Mouse (Mus musculus) MEL (cell line): ENCODE measurements at regions not wholly inside any gene's neighbourhood (a gene's known extent, or its start where the extent isn't known, plus 50 kb on each side); places are given as distances from the start of the nearest gene placed in this dataset.

ENCODE experiments used
- DNase-seq: peaks from one replicate; pipeline ENCODE4 v3.0.0; 2011; ENCODE audit warnings: low read depth, low spot score
- H3K27ac ChIP-seq: 2 replicates; pipeline ENCODE4 v1.5.1; 2012; ENCODE audit warnings: low read depth, mild to moderate bottlenecking, control low read depth, low read length, moderate library complexity; ENCODE audit not compliant: control insufficient read depth
- H3K27me3 ChIP-seq, 2 experiments: fragments of 150-350 bp in 1 of 2; sonication (generic) in 1 of 2; 2 replicates each; pipeline ENCODE4 v1.6.1; 2012; ENCODE audit warnings: low read length in 2 of 2, mild to moderate bottlenecking in 2 of 2, improper control_type of control experiment in 1 of 2, moderate library complexity in 1 of 2; ENCODE audit not compliant: insufficient read depth in 2 of 2, control insufficient read depth in 1 of 2
- H3K36me3 ChIP-seq, 2 experiments: 2 replicates each; pipeline ENCODE4 v1.6.1; 2012 to 2014; ENCODE audit warnings: low read length in 2 of 2, improper control_type of control experiment in 1 of 2, inconsistent platforms in 1 of 2, mild to moderate bottlenecking in 1 of 2; ENCODE audit not compliant: insufficient read depth in 2 of 2, control insufficient read depth in 1 of 2
- H3K4me1 ChIP-seq, 2 experiments: fragments of 150-350 bp in 1 of 2; sonication (generic) in 1 of 2; 2 replicates each; pipeline ENCODE4 v1.6.1; 2012; ENCODE audit warnings: low read length in 2 of 2, improper control_type of control experiment in 1 of 2, mild to moderate bottlenecking in 1 of 2; ENCODE audit not compliant: insufficient read depth in 2 of 2, control insufficient read depth in 1 of 2
- H3K4me3 ChIP-seq, 2 experiments: fragments of 150-350 bp in 1 of 2; sonication (generic) in 1 of 2; 2 replicates each; pipeline ENCODE4 v1.5.1; 2012; ENCODE audit warnings: low read depth in 2 of 2, low read length in 2 of 2, mild to moderate bottlenecking in 2 of 2, moderate library complexity in 2 of 2, control low read depth in 1 of 2, improper control_type of control experiment in 1 of 2; ENCODE audit not compliant: control insufficient read depth in 1 of 2, insufficient read depth in 1 of 2
- H3K79me2 ChIP-seq: 2 replicates; pipeline ENCODE4 v1.6.1; 2012; ENCODE audit warnings: mild to moderate bottlenecking, low read length, moderate library complexity; ENCODE audit not compliant: control insufficient read depth, poor library complexity, insufficient read depth
- H3K9ac ChIP-seq: 2 replicates; pipeline ENCODE4 v1.6.1; 2012; ENCODE audit warnings: low read depth, mild to moderate bottlenecking, control low read depth, low read length, moderate library complexity; ENCODE audit not compliant: control insufficient read depth, poor library complexity, severe bottlenecking
- H3K9me3 ChIP-seq: fragments of 150-350 bp; sonication (generic); replicated peaks from 2 replicates; pipeline ENCODE4 v1.6.1; 2012; ENCODE audit warnings: mild to moderate bottlenecking, low read length, improper control_type of control experiment, moderate library complexity; ENCODE audit not compliant: insufficient read depth
- BHLHE40 ChIP-seq: IDR thresholded peaks from 2 replicates; pipeline ENCODE4 v1.6.1; 2012; ENCODE audit warnings: low read depth, mild to moderate bottlenecking, inconsistent platforms, low read length, improper control_type of control experiment, borderline replicate concordance
- CHD1 ChIP-seq: IDR thresholded peaks from 2 replicates; pipeline ENCODE4 v1.6.1; 2012; ENCODE audit warnings: low read depth, mild to moderate bottlenecking, inconsistent platforms, low read length, improper control_type of control experiment
- CHD2 ChIP-seq: IDR thresholded peaks from 2 replicates; pipeline ENCODE4 v1.6.1; 2011; ENCODE audit warnings: low read length, improper control_type of control experiment
- E2F4 ChIP-seq: IDR thresholded peaks from 2 replicates; pipeline ENCODE4 v1.6.1; 2011; ENCODE audit warnings: low read depth, low read length, improper control_type of control experiment, borderline replicate concordance
- ETS1 ChIP-seq: IDR thresholded peaks from 2 replicates; pipeline ENCODE4 v1.6.1; 2012; ENCODE audit warnings: low read depth, mild to moderate bottlenecking, inconsistent platforms, low read length, improper control_type of control experiment, moderate library complexity
- HCFC1 ChIP-seq: IDR thresholded peaks from 2 replicates; pipeline ENCODE4 v1.6.1; 2012; ENCODE audit warnings: low read depth, mild to moderate bottlenecking, inconsistent platforms, low read length, improper control_type of control experiment, moderate library complexity
- JUND ChIP-seq: IDR thresholded peaks from 2 replicates; pipeline ENCODE4 v1.6.1; 2011; ENCODE audit warnings: low read depth, mild to moderate bottlenecking, improper control_type of control experiment, low read length
- KAT2A ChIP-seq: conservative IDR thresholded peaks from 2 replicates; pipeline ENCODE4 v1.6.1; 2012; ENCODE audit warnings: low read depth, low read length, improper control_type of control experiment, inconsistent platforms
- MAZ ChIP-seq: IDR thresholded peaks from 2 replicates; pipeline ENCODE4 v1.6.1; 2012; ENCODE audit warnings: low read depth, mild to moderate bottlenecking, inconsistent platforms, low read length, improper control_type of control experiment
- MYB ChIP-seq: IDR thresholded peaks from 2 replicates; pipeline ENCODE4 v1.6.1; 2011; ENCODE audit warnings: mild to moderate bottlenecking, low read depth, low read length, improper control_type of control experiment
- NELFE ChIP-seq: IDR thresholded peaks from 2 replicates; pipeline ENCODE4 v1.6.1; 2011; ENCODE audit warnings: low read depth, low read length, improper control_type of control experiment
- NRF1 ChIP-seq: IDR thresholded peaks from 2 replicates; pipeline ENCODE4 v1.6.1; 2014; ENCODE audit warnings: low read depth, mild to moderate bottlenecking, inconsistent platforms, low read length, improper control_type of control experiment, moderate library complexity; ENCODE audit not compliant: poor library complexity, insufficient read depth, severe bottlenecking
- POLR2A ChIP-seq, 2 experiments: IDR thresholded peaks; 2 replicates each; pipeline ENCODE4 v1.6.1; 2011 to 2012; ENCODE audit warnings: low read length in 2 of 2, mild to moderate bottlenecking in 2 of 2, control low read depth in 1 of 2, improper control_type of control experiment in 1 of 2, low read depth in 1 of 2, moderate library complexity in 1 of 2; ENCODE audit not compliant: control insufficient read depth in 1 of 2, insufficient read depth in 1 of 2, poor library complexity in 1 of 2
- POLR2AphosphoS2 ChIP-seq: IDR thresholded peaks from 2 replicates; pipeline ENCODE4 v1.6.1; 2011; ENCODE audit warnings: low read length, improper control_type of control experiment
- POLR2AphosphoS5 ChIP-seq: IDR thresholded peaks from 2 replicates; pipeline ENCODE4 v1.6.1; 2012; ENCODE audit warnings: low read depth, borderline replicate concordance, mild to moderate bottlenecking, inconsistent platforms, low read length, moderate library complexity, mixed read lengths
- USF1 ChIP-seq: IDR thresholded peaks from 2 replicates; pipeline ENCODE4 v1.6.1; 2014; ENCODE audit warnings: low read depth, mild to moderate bottlenecking, inconsistent platforms, low read length, improper control_type of control experiment, moderate library complexity
- ZC3H11A ChIP-seq: IDR thresholded peaks from 2 replicates; pipeline ENCODE4 v1.6.1; 2012; ENCODE audit warnings: low read depth, mild to moderate bottlenecking, inconsistent platforms, low read length, improper control_type of control experiment
- ZMIZ1 ChIP-seq: IDR thresholded peaks from 2 replicates; pipeline ENCODE4 v1.6.1; 2012; ENCODE audit warnings: low read depth, mild to moderate bottlenecking, inconsistent platforms, low read length, improper control_type of control experiment, moderate library complexity

DNA sequence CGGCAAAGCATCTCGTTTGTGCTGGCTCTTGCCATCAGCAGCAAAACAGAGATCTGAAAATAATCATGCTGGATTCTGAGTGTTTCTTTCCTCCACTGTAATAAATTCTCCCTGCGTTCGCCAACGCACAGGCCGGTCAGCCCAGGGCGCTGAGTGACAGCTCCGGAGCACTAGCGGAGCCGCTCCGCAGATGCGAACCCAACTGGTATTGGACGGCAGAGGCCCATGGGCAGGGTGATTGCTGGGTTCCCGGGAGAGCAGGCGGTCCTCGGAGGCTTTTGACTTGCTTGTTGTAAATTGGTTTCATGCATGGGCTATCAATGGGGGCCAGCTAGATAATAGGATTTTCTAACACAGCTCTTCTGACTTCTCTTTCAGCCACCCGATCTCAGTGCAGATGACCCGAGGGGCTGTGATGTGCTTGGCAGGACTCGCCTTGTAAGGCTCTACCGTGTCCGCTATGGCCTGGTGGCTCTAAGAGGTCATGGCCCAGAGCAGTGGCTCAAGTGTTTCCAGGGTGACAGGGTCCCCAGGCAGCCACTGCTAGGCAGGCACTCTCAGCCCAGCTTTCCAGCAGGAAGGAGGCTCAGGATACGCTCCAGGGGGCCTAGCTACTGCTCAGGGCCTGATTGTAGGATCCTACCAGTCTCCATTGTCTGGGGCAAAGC lies 179.4 kb upstream of the Nectin1 start:
- DNase-seq = no peak
- H3K27me3 ChIP-seq = no peaks in the 10 kb centered on the region
- H3K79me2 ChIP-seq = no peaks in the 10 kb centered on the region
- no peaks in the 10 kb centered on the region for H3K4me1 ChIP-seq
- H3K4me3 ChIP-seq = no peak overlapping the region
- H3K9me3 ChIP-seq = no peaks in the 10 kb centered on the region
- no peaks in the 10 kb centered on the region for H3K36me3 ChIP-seq
- TF ChIP-seq MYB (no peak), BHLHE40 (no peak), ZC3H11A (no peak), POLR2AphosphoS5 (no peak), HCFC1 (no peak), CHD2 (no peak), NRF1 (no peak), JUND (no peak)
- no peak overlapping the region for H3K27ac ChIP-seq
- no peak overlapping the region for H3K9ac ChIP-seq

- DNase-seq = no peak
- Histone ChIP-seq H3K4me1 (no peaks in the 10 kb centered on the region), H3K79me2 (no peaks in the 10 kb centered on the region)
- no peak for TF ChIP-seq POLR2AphosphoS2
- TF ChIP-seq NELFE = no peak
- TF ChIP-seq ETS1 = no peak
- TF ChIP-seq BHLHE40 = no peak
- TF ChIP-seq ZMIZ1 = no peak
- TF ChIP-seq, all 39 proteins: peak for 0
- Histone ChIP-seq H3K36me3 (no peaks in the 10 kb centered on the region), H3K27me3 (no peaks in the 10 kb centered on the region), H3K9me3 (no peaks in the 10 kb centered on the region), H3K9ac (no peak overlapping the region), H3K27ac (no peak overlapping the region), H3K4me3 (no peak overlapping the region)
These were observed 174.9 kb upstream of the Nectin1 start for GRCm38 (mm10) chr9:43568851-43569250.

DNA sequence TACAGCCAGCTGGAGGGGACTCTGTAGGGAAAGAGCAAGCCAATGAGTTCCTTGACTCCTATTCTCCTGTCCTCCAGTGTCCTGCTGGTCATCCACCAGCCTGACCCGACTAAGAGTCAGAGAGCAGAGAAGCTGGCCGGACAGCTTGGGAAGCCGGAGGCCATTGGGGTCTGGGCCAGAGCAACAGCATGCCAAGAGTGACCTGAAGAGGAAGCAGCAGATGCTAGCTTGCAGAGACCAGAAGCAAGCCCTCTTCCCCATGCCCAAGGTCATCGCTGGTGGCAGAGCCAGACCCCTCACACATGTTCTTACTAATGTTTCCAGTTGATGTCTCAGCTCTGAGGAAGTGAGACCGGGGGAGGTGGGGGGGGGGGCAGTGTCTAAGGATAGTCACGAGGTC lies 172.7 kb upstream of the Nectin1 start:
- no peak for TF ChIP-seq E2F4
- TF ChIP-seq KAT2A = no peak
- no peak for TF ChIP-seq USF1
- no peak for TF ChIP-seq MAZ
- no peak for TF ChIP-seq NELFE
- TF ChIP-seq POLR2A (IDR thresholded peaks at IDR 0.05; ENCODE audit: control insufficient read depth in 1 of 2, insufficient read depth in 1 of 2, low read depth in 1 of 2, low read length in 2 of 2, poor library complexity in 1 of 2) = no peak
- TF ChIP-seq JUND = no peak
- no peak for TF ChIP-seq CHD1
- no peaks in the 10 kb centered on the region for H3K36me3 ChIP-seq
- no peak overlapping the region for H3K9ac ChIP-seq
- H3K9me3 ChIP-seq = no peaks in the 10 kb centered on the region
- no peak overlapping the region for H3K27ac ChIP-seq
- no peaks in the 10 kb centered on the region for H3K27me3 ChIP-seq
- no peak for DNase-seq
- H3K79me2 ChIP-seq = no peaks in the 10 kb centered on the region
- H3K4me3 ChIP-seq = no peak overlapping the region
- no peaks in the 10 kb centered on the region for H3K4me1 ChIP-seq
